Mouse (Mus musculus) hindbrain, embryonic 10.5 days (tissue): ENCODE results near the gene Lif. TPM values are rescaled to one million over a fixed set of nuclear protein-coding genes. Genes with fewer than 3 reads are reported as not detected.
A peak's percentile ranks its signal among the peaks of the same experiment; 100 is the strongest.

Experiments
- DNase-seq: peaks from one replicate; pipeline ENCODE4 v3.0.0-alpha.2; 2017; ENCODE audit warnings: low spot score
- H3K27ac ChIP-seq: fragments of 300-500 bp; sonication (generic); 2 replicates; pipeline ENCODE4 v1.5.1; 2016; ENCODE audit warnings: mild to moderate bottlenecking, moderate library complexity
- H3K27me3 ChIP-seq: fragments of 300-500 bp; sonication (generic); 2 replicates; pipeline ENCODE4 v1.6.1; 2016; ENCODE audit warnings: mild to moderate bottlenecking; ENCODE audit not compliant: poor library complexity, insufficient read depth, severe bottlenecking
- H3K36me3 ChIP-seq: fragments of 300-500 bp; sonication (generic); 2 replicates; pipeline ENCODE4 v1.6.1; 2016; ENCODE audit warnings: mild to moderate bottlenecking, moderate library complexity
- H3K4me1 ChIP-seq: fragments of 300-500 bp; sonication (generic); replicated peaks from 2 replicates; pipeline ENCODE4 v1.6.1; 2016; ENCODE audit warnings: mild to moderate bottlenecking
- H3K4me3 ChIP-seq: fragments of 300-500 bp; sonication (generic); 2 replicates; pipeline ENCODE4 v1.5.1; 2016; ENCODE audit warnings: mild to moderate bottlenecking, moderate library complexity
- H3K9me3 ChIP-seq: fragments of 300-500 bp; sonication (generic); 2 replicates; pipeline ENCODE4 v1.6.1; 2016; ENCODE audit warnings: mild to moderate bottlenecking, moderate library complexity
- WGBS: fragments of 180-500 bp; shearing (Covaris S2); methylation state at CpG from one replicate; pipeline ENCODE4 v1.1.7; 2016; 5-methylcytosine and 5-hydroxymethylcytosine counted together
- polyA plus RNA-seq: library from polyadenylated mRNA; unstranded; fragments of >200 nt; fragmentation: Nextera tagmentation; extraction: Ambion mirVana; gene quantifications from 2 replicates; pipeline ENCODE4 v1.2.1, GENCODE M21; 2016

The Lif gene
- polyA plus RNA-seq, 1 experiment from 2014 or later: 0.09 TPM

GRCm38 (mm10) chr11:4296610-4297275 is 39.4 kb downstream of the Lif start:
- Histone ChIP-seq H3K9me3 (no peaks in the 10 kb centered on the region), H3K4me1 (peaks cover 33% of the 10 kb centered on the region), H3K4me3 (no peak overlapping the region), H3K36me3 (no peaks in the 10 kb centered on the region), H3K27me3 (peaks cover 5% of the 10 kb centered on the region; the same call in 1 of the 2 replicates), H3K27ac (no peak overlapping the region)
- WGBS: 67% methylated on average over 10 of the region's 10 CpGs
- DNase-seq: no peak

GRCm38 (mm10) chr11:4297753-4298152 is 40.4 kb downstream of the Lif start:
- H3K9me3 ChIP-seq: no peaks in the 10 kb centered on the region
- peaks cover 5% of the 10 kb centered on the region; the same call in 1 of the 2 replicates for H3K27me3 ChIP-seq
- peaks cover 39% of the 10 kb centered on the region for H3K4me1 ChIP-seq
- no peak for DNase-seq
- H3K36me3 ChIP-seq: no peaks in the 10 kb centered on the region
- 74% methylated on average over 3 of the region's 3 CpGs for WGBS
- H3K4me3 ChIP-seq: no peak overlapping the region
- no peak overlapping the region for H3K27ac ChIP-seq

GRCm38 (mm10) chr11:4298615-4299014 is 41.3 kb downstream of the Lif start:
- Histone ChIP-seq H3K4me3 (no peak overlapping the region), H3K4me1 (peaks cover 45% of the 10 kb centered on the region), H3K27ac (peak overlapping the region; percentile 35), H3K27me3 (peaks cover 2% of the 10 kb centered on the region; the same call in 1 of the 2 replicates), H3K36me3 (no peaks in the 10 kb centered on the region), H3K9me3 (no peaks in the 10 kb centered on the region)
- DNase-seq: no peak
- 41% methylated on average over 7 of the region's 7 CpGs for WGBS

GRCm38 (mm10) chr11:4299191-4299590 is 41.8 kb downstream of the Lif start:
- H3K27me3 ChIP-seq: no peaks in the 10 kb centered on the region; the same call in 1 of the 2 replicates
- peaks cover 45% of the 10 kb centered on the region for H3K4me1 ChIP-seq
- no peaks in the 10 kb centered on the region for H3K9me3 ChIP-seq
- H3K27ac ChIP-seq: peak overlapping the region; percentile 35; the same call in 1 of the 2 replicates
- no peak for DNase-seq
- no peaks in the 10 kb centered on the region for H3K36me3 ChIP-seq
- WGBS: 46% methylated on average over 12 of the region's 12 CpGs
- H3K4me3 ChIP-seq: no peak overlapping the region

- H3K27ac ChIP-seq: no peak overlapping the region
- H3K36me3 ChIP-seq: no peaks in the 10 kb centered on the region
- peaks cover 43% of the 10 kb centered on the region for H3K4me1 ChIP-seq
- H3K9me3 ChIP-seq: no peaks in the 10 kb centered on the region
- no peaks in the 10 kb centered on the region; the same call in 1 of the 2 replicates for H3K27me3 ChIP-seq
- no peak overlapping the region for H3K4me3 ChIP-seq
- WGBS: 77% methylated on average over 14 of the region's 14 CpGs
- DNase-seq: no peak
Observed at GRCm38 (mm10) chr11:4299735-4300474, 42.5 kb downstream of the Lif start.

GRCm38 (mm10) chr11:4300683-4301082 is 43.3 kb downstream of the Lif start:
- H3K9me3 ChIP-seq: no peaks in the 10 kb centered on the region
- WGBS: 85% methylated on average over 3 of the region's 3 CpGs
- H3K27me3 ChIP-seq: no peaks in the 10 kb centered on the region; the same call in 1 of the 2 replicates
- no peaks in the 10 kb centered on the region for H3K36me3 ChIP-seq
- H3K4me1 ChIP-seq: peaks cover 38% of the 10 kb centered on the region
- no peak overlapping the region for H3K27ac ChIP-seq
- H3K4me3 ChIP-seq: no peak overlapping the region
- no peak for DNase-seq

- WGBS: 32% methylated on average over 5 of the region's 5 CpGs
- H3K36me3 ChIP-seq: no peaks in the 10 kb centered on the region
- H3K27ac ChIP-seq: peak overlapping the region; percentile 59
- no peaks in the 10 kb centered on the region; the same call in 1 of the 2 replicates for H3K27me3 ChIP-seq
- H3K4me1 ChIP-seq: peaks cover 36% of the 10 kb centered on the region
- no peaks in the 10 kb centered on the region for H3K9me3 ChIP-seq
- H3K4me3 ChIP-seq: no peak overlapping the region
- no peak for DNase-seq
Observed at GRCm38 (mm10) chr11:4302363-4302913, 45.1 kb downstream of the Lif start.

- peaks cover 40% of the 10 kb centered on the region for H3K4me1 ChIP-seq
- WGBS: 54% methylated on average over 9 of the region's 9 CpGs
- H3K36me3 ChIP-seq: no peaks in the 10 kb centered on the region
- peak overlapping the region; percentile 17; the same call in 1 of the 2 replicates for H3K27ac ChIP-seq
- H3K4me3 ChIP-seq: no peak overlapping the region
- H3K27me3 ChIP-seq: peaks cover 2% of the 10 kb centered on the region; the same call in 1 of the 2 replicates
- DNase-seq: no peak
- no peaks in the 10 kb centered on the region for H3K9me3 ChIP-seq
Observed at GRCm38 (mm10) chr11:4303033-4303432, 45.7 kb downstream of the Lif start.

- Histone ChIP-seq H3K4me3 (no peak overlapping the region), H3K27me3 (peaks cover 2% of the 10 kb centered on the region; the same call in 1 of the 2 replicates), H3K36me3 (no peaks in the 10 kb centered on the region), H3K27ac (no peak overlapping the region), H3K4me1 (peaks cover 39% of the 10 kb centered on the region), H3K9me3 (no peaks in the 10 kb centered on the region)
- no peak for DNase-seq
- WGBS: 79% methylated on average over 4 of the region's 4 CpGs
Observed at GRCm38 (mm10) chr11:4304203-4304602, 46.8 kb downstream of the Lif start.

GRCm38 (mm10) chr11:4305090-4305489 is 47.7 kb downstream of the Lif start:
- Histone ChIP-seq H3K9me3 (no peaks in the 10 kb centered on the region), H3K27me3 (peaks cover 2% of the 10 kb centered on the region; the same call in 1 of the 2 replicates), H3K4me1 (peaks cover 30% of the 10 kb centered on the region), H3K4me3 (no peak overlapping the region), H3K36me3 (no peaks in the 10 kb centered on the region), H3K27ac (no peak overlapping the region)
- WGBS: 81% methylated on average over 4 of the region's 4 CpGs
- no peak for DNase-seq

GRCm38 (mm10) chr11:4306086-4306485 is 48.7 kb downstream of the Lif start:
- H3K9me3 ChIP-seq: no peaks in the 10 kb centered on the region
- H3K27ac ChIP-seq: no peak overlapping the region
- H3K36me3 ChIP-seq: no peaks in the 10 kb centered on the region
- H3K27me3 ChIP-seq: peaks cover 2% of the 10 kb centered on the region; the same call in 1 of the 2 replicates
- WGBS: 51% methylated on average over 2 of the region's 2 CpGs
- no peak for DNase-seq
- H3K4me3 ChIP-seq: no peak overlapping the region
- peaks cover 29% of the 10 kb centered on the region for H3K4me1 ChIP-seq

- DNase-seq: peak; percentile 25
Observed at GRCm38 (mm10) chr11:4308060-4308513, 50.7 kb downstream of the Lif start.

More at GRCm38 (mm10) chr11:4308060-4308513, 50.7 kb downstream of the Lif start:
- H3K4me1 ChIP-seq: peaks cover 19% of the 10 kb centered on the region
- WGBS: 17% methylated on average over 6 of the region's 6 CpGs
- peaks cover 2% of the 10 kb centered on the region; the same call in 1 of the 2 replicates for H3K27me3 ChIP-seq
- H3K27ac ChIP-seq: peak overlapping the region; percentile 73
- H3K4me3 ChIP-seq: peak overlapping the region; percentile 16; the same call in 1 of the 2 replicates
- H3K36me3 ChIP-seq: no peaks in the 10 kb centered on the region
- no peaks in the 10 kb centered on the region for H3K9me3 ChIP-seq
